Mouse (Mus musculus) thymus, postnatal 14 days (tissue): Measurements from ENCODE around the gene Zfp689.
A peak's percentile ranks its signal among the peaks of the same experiment; 100 is the strongest.
"Not testable (repeated sequence)": the region's sequence is repeated elsewhere in the genome, so short reads cannot be mapped to it uniquely, and the experiment has no call there.

Experiments used
- DNase-seq: peaks from one replicate; pipeline ENCODE4 v3.0.0; 2021

The Zfp689 gene

GRCm38 (mm10) chr7:127448521-127449300 is at the start of gene Zfp689:
TSS of gene Zfp689 (minus strand) at chr7:127449158.
- peak; percentile 93 for DNase-seq

DNA sequence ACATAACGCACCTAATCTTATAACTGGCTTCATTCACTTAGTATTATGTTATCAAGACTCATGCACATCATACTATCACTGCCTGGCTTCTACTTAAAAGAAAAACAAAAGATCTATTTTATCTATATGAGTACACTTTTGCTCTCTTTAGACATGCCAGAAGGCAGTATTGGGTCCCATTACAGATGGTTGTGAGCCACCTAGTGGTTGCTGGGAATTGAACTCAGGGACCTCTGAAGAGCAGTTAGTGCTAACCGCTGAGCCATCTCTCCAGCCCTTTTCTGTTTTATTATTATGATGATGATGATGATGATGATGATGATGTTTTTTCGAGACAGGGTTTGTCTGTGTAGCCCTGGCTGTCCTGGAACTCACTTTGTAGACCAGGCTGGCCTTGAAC is 49.4 kb upstream of the Zfp689 start:
- DNase-seq: peak; percentile 76

GRCm38 (mm10) chr7:127497382-127497781 is 48.4 kb upstream of the Zfp689 start:
- DNase-seq: no peak

GRCm38 (mm10) chr7:127494648-127495047 is 45.7 kb upstream of the Zfp689 start:
- DNase-seq: no peak

DNA sequence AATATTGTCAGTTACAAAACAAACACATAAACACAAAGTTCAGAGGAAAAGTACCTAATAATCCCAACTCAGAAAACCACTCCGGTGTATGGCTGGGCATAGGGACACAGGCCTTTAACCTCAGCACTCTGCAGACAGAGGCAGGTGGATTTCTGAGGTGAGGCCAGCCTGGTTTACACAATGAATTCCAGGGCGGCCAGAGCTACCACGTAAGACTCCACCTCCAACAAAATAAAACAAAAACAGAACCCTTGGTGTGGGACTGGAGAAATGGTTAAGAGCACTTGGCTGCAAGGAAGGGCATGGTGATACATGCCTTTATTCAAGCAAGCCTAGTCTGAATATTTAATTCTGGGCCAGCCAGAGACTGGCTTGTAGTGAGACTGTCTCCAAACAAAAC is 42.9 kb upstream of the Zfp689 start:
- DNase-seq: no peak

- no peak for DNase-seq
These were observed 41.0 kb upstream of the Zfp689 start for GRCm38 (mm10) chr7:127489982-127490381.

DNA sequence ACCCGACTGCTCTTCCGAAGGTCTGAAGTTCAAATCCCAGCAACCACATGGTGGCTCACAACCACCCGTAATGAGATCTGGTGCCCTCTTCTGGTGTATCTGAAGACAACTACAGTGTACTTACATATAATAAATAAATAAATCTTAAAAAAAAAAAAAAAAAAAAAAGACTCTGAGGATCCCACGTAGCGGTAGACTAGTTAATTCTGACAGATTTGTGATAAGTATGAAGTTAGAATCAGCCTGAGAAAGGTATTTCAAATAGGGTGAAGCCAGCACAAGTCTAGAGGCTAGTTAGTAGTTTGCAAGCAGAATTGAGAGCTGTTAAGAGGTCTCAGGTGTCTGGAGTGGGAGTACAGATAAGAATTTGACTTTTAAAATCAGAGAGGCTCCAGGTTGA is 39.4 kb upstream of the Zfp689 start:
- DNase-seq: not testable (repeated sequence)

DNA sequence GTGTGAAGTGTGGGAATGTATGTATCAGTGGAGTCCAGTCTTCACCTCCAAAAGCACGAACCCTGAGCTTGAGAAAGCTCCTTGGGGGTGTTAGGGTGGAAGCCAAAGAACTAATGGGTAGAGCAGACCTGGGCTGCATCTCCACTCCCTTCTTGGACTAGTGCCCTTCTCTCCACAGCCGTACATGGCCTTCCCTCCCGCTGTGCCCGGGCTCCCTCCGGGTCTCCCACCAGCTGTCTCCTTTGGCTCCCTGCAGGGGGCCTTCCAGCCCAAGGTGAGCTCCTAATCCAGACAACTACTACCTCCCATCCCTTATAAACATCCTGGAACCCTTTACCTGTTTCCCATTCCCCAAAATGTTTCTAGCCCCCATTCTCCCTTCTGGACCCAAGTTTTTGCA is 36.5 kb upstream of the Zfp689 start:
- no peak for DNase-seq

- DNase-seq: peak; percentile 84
These were observed 31.4 kb upstream of the Zfp689 start for GRCm38 (mm10) chr7:127480321-127480720.

DNA sequence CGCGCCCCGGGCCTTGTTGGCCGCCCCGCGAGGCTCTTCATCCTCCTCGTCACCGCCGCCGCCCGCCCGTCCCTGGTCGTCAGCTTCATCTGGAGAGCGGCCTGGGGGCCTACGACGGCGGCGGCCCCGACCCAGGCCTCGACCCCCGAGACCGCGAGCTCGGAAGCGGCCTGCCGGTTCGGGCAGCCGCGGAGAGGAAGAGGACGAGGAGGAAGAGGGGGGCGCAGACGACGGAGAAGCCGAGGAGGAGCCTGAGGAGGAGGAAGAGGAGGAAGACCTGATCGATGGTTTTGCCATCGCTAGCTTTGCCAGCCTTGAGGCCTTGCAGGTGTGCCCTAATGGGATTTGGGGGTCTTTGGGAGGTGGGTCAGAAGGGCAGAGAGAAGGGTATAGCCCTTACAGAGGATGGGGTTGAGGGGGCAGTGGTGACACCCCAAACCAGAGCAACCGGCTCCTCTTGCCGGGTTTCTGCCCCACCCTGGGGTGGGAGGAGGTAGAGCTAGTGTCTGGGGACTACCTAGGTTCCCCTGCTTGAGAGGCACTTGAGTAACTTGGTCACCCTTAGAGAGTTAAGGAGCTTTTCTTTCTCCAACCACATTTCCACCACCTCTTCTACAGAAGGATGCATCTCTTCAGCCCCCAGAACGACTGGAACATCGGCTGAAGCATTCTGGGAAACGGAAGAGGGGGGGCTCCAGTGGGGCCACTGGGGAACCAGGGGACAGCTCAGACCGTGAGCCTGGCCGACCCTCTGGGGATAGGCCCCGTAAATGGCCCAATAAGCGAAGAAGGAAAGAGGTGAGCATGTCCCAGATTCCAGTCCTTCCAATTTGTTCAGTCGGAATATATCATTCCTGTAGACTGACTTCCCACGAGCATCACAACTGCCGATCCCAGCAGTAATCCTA is 30.6 kb upstream of the Zfp689 start:
- DNase-seq: peak; percentile 59

DNA sequence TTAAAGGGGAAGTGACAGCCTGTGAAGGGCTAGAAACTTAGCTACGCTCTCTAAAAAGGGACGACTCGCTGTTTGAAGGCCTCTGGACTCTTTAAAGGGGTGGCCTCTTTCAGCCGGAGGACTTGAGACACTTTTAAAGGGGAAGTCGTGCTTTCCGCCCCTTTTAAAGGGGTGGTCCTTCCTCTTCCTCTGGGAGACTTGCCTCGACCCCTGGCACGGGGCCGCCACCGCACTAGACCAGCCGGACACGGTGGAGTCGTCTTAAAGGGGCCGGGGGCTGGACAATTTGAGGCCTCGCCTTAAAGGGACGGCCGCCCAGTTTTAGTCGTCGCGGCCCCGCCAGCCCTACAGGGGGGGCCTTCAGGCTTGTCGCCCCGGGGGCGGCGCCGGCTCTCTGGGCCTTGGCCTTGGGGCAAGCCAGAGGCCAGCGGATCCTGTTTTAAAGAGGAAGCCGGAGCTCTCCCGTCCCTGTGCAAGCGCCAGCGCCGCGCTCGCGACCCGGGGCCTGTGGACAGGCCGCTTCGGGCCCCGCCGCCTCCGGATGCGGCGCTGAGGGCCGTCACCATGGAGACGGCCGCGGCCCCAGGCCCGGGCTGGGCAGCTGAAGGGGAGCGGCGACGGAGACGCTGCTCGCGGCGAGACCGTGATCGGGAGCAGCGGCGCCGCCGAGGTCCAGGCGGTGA is 29.8 kb upstream of the Zfp689 start, which contains the start of gene Fbrs:
Fbrs (plus strand) TSS at position 565 of the 683 bp plus-strand sequence.
- peak; percentile 86 for DNase-seq

DNA sequence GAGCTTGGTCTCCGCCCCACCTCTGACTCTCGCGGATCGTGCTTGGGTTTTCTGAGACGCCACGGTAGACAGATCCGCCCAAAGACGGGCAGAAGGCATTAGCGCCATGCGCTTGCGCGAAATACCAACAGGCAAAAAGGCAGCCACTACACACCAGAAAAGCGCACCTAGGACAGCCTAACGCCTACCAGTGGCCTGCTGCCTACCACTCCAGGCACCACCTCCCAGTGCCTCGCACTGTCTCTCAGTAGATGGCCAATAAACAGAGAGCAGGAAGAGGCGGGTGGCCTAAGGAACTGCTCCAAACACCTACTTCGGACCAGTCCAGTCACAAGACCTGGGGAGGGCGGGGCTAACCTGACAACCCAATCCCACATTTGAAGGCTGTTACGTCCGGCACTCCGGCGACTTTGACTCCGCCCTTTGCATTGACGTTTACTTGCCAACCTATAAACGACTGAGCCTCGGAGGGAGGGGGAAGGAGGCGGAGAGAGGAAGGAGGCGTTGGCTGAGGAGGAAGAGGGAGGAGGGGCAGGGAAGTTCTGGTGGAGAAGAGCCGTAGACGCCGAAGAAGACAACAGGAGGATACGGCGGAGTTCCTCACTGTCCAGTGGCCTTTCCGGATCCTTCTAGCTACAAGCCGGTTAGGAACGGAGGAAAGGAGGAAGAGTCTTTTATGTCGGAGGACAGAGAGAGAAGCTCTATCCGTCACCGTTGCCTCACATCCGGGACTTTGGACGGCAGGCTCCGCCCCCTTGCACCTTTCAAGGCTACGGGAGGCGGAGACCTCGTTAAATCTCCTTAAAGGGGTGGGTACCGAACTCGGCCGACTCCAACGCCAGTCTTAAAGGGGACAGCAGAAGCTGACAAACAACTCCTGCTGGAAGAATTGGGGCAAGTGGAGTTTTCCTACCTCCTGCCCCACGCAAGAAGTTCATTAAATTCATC is 29.0 kb upstream of the Zfp689 start:
- peak; percentile 99 for DNase-seq

DNA sequence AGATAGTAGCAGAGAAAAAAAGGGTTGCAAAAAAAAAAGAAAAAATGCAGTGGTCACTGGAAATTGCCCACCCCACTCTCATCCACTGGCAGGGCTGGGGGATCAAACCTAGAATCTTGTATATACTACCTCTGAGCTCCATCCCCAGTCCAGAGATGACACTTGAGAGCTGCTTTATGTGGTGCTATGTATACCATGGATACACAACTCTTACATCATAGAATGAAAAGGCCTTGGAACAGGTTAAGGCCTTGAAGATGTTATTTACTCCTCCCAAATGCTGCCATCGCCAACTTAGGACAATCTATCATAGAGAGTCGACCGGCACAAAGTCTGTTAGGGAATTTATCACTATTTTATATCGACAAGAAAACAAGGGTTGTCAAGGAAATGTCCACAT is 27.9 kb upstream of the Zfp689 start:
- no peak for DNase-seq

- peak; percentile 19 for DNase-seq
These were observed 27.4 kb upstream of the Zfp689 start for GRCm38 (mm10) chr7:127476336-127476735.

DNA sequence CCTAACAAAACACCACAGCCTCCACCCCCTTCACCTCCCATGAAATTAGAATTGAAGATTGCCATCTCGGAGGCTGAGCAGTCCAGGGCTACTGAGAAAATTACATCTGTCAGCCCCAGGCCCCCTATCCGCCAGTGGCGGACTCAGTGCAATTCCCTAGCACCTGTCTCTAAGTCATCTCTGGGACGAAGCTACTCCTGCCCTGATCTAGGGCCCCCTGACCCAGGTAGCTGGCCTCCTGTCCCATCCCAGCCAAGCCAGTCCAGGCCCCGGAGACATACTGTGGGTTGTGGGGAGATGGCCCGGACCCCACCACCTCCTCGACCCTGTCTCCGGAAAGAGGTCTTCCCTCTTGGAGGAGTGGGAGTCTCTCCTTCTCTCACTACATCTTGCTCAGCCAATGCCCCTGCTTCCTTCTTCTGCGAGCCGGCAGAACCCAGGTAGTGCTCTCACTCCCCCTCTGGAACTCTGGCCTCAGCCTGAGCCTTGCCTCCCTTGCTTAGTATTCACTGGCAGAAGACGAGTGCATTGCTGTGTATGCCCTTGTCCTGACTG is 26.3 kb upstream of the Zfp689 start:
- no peak for DNase-seq

DNA sequence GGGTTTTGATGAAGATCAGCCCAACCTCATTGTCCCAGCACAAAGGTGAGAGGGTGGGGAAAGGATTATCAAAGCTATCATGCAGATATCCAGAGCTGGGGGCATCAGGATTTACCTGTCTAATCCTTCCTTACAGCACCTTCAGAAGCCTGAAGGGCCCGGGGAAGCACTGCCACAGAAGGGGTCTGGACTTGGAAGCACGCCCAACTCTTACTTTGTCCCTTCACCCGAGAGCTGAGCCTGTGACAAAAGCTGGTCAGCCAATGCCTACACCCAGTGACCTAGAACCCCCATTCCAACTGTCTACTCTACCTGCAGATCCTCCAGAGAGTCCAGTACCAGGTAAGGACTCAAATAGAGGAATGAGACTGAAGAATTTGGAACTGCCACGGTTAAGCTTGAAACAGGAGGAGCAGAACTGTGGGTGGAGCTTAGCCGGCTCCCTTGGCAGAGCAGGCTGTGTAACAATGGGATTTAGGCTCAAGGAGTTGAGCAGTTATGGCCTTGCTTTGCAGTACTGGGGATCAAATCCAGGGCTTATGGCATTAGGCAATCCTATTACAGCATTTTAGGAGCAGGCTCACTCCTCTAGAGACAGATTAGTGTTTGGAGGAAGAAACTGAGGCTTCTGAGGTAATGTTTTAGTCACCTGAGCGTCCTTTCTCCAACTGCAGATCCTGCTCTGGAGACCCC is 25.6 kb upstream of the Zfp689 start:
- DNase-seq: no peak

GRCm38 (mm10) chr7:127473705-127474104 is 24.7 kb upstream of the Zfp689 start:
- peak; percentile 61 for DNase-seq

DNA sequence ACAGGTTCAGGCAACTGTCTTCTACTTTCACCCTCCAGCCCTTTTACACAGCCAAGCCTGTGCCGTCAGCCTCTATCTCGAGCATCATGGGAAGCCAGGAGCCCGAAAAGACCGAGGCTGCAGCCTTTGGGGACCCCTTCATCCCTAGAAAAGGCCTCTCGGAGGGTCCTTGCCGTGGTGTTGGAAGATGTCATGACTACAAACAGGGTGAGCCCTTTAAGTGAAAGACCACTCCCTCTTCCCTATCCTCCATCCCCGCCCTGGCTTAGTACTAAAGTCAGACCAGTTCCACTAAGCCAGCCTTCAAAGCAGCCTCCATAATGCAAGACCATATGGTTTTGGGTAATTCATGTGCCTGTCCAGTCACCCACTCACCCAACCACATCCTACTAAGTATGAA is 23.1 kb upstream of the Zfp689 start:
- no peak for DNase-seq

- DNase-seq: peak; percentile 70
These were observed 22.7 kb upstream of the Zfp689 start for GRCm38 (mm10) chr7:127471646-127472010.

- DNase-seq: peak; percentile 90
These were observed 22.0 kb upstream of the Zfp689 start for GRCm38 (mm10) chr7:127470743-127471645.
